Mouse (Mus musculus) thymus, postnatal 25 days (tissue): ENCODE measurements around the gene Atg10.

ENCODE experiments used
- DNase-seq: peaks from one replicate; pipeline ENCODE4 v3.0.0; 2022

The Atg10 gene

GRCm38 (mm10) chr13:91107308-91107946, 116.3 kb downstream of the Atg10 start:
- DNase-seq: no peak

- no peak for DNase-seq
These were observed 121.5 kb downstream of the Atg10 start for GRCm38 (mm10) chr13:91102238-91102637.

- DNase-seq: no peak
These were observed 123.4 kb downstream of the Atg10 start for GRCm38 (mm10) chr13:91100417-91100816.

- no peak for DNase-seq
These were observed 128.9 kb downstream of the Atg10 start for GRCm38 (mm10) chr13:91094851-91095250.

GRCm38 (mm10) chr13:91094196-91094595, 129.6 kb downstream of the Atg10 start:
- DNase-seq: peak; percentile 54

GRCm38 (mm10) chr13:91093610-91094009, 130.2 kb downstream of the Atg10 start:
- no peak for DNase-seq

- peak; percentile 15 for DNase-seq
These were observed 130.6 kb downstream of the Atg10 start for GRCm38 (mm10) chr13:91093162-91093561.

- no peak for DNase-seq
These were observed 132.0 kb downstream of the Atg10 start for GRCm38 (mm10) chr13:91091731-91092190.

GRCm38 (mm10) chr13:91090861-91091730, 132.7 kb downstream of the Atg10 start:
- peak; percentile 12 for DNase-seq

- no peak for DNase-seq
These were observed 137.3 kb downstream of the Atg10 start for GRCm38 (mm10) chr13:91086361-91086900.

GRCm38 (mm10) chr13:91072351-91072750, 151.4 kb downstream of the Atg10 start:
- DNase-seq: no peak

GRCm38 (mm10) chr13:91060871-91061270, 162.9 kb downstream of the Atg10 start:
- no peak for DNase-seq

GRCm38 (mm10) chr13:91048171-91048570, 175.6 kb downstream of the Atg10 start:
- DNase-seq: no peak

GRCm38 (mm10) chr13:91046851-91047250, 176.9 kb downstream of the Atg10 start:
- no peak for DNase-seq

- DNase-seq: no peak
These were observed 182.5 kb downstream of the Atg10 start for GRCm38 (mm10) chr13:91041236-91041635.

- no peak for DNase-seq
These were observed 183.3 kb downstream of the Atg10 start for GRCm38 (mm10) chr13:91040421-91040820.

- no peak for DNase-seq
These were observed 184.5 kb downstream of the Atg10 start for GRCm38 (mm10) chr13:91039201-91039807.

GRCm38 (mm10) chr13:91038636-91039035, 185.1 kb downstream of the Atg10 start:
- DNase-seq: no peak

- no peak for DNase-seq
These were observed 185.7 kb downstream of the Atg10 start for GRCm38 (mm10) chr13:91038034-91038433.

- DNase-seq: no peak
These were observed 186.4 kb downstream of the Atg10 start for GRCm38 (mm10) chr13:91037405-91037804.

- DNase-seq: no peak
These were observed 191.9 kb downstream of the Atg10 start for GRCm38 (mm10) chr13:91031836-91032235.

- no peak for DNase-seq
These were observed 200.3 kb downstream of the Atg10 start for GRCm38 (mm10) chr13:91023447-91023846.

- DNase-seq: no peak
These were observed 211.9 kb downstream of the Atg10 start for GRCm38 (mm10) chr13:91011851-91012250.
